Mouse (Mus musculus) layer of hippocampus, postnatal 36 days (tissue): Measurements from ENCODE around the gene Myo3a. TPM values are rescaled to one million over a fixed set of nuclear protein-coding genes. Genes with fewer than 3 reads are reported as not detected.
"Not testable (repeated sequence)": the region's sequence is repeated elsewhere in the genome, so short reads cannot be mapped to it uniquely, and the experiment has no call there.

Source experiments
- DNase-seq, 2 experiments: peaks; one replicate each; pipeline ENCODE4 v3.0.0; 2022
- total RNA-seq, 2 experiments: library from RNA; stranded (reverse); gene quantifications; 2 replicates each; pipeline ENCODE4 v1.2.3; 2021

Gene Myo3a
- total RNA-seq: 1 to 10 TPM; 1.4 to 1.8 TPM

- no peak for DNase-seq
These were observed at the start of gene Myo3a for GRCm38 (mm10) chr2:22227308-22227707. TSS of gene Myo3a (plus strand) at chr2:22227503.

GRCm38 (mm10) chr2:22250462-22250861 is 23.2 kb downstream of the Myo3a start:
- no peak for DNase-seq

GRCm38 (mm10) chr2:22251045-22251444 is 23.7 kb downstream of the Myo3a start:
- no peak for DNase-seq

- DNase-seq: no peak
These were observed 28.3 kb downstream of the Myo3a start for GRCm38 (mm10) chr2:22255600-22255999.

- no peak for DNase-seq
These were observed 44.3 kb downstream of the Myo3a start for GRCm38 (mm10) chr2:22271555-22271954.

- no peak for DNase-seq
These were observed 58.1 kb downstream of the Myo3a start for GRCm38 (mm10) chr2:22285366-22285765.

- DNase-seq: no peak
These were observed 58.5 kb downstream of the Myo3a start for GRCm38 (mm10) chr2:22285777-22286176.

GRCm38 (mm10) chr2:22293579-22294446 is 66.5 kb downstream of the Myo3a start:
- DNase-seq: no peak

- DNase-seq: no peak
These were observed 67.1 kb downstream of the Myo3a start for GRCm38 (mm10) chr2:22294447-22294738.

- no peak for DNase-seq
These were observed 70.6 kb downstream of the Myo3a start for GRCm38 (mm10) chr2:22297913-22298312.

GRCm38 (mm10) chr2:22338269-22338857 is 111.1 kb downstream of the Myo3a start:
- DNase-seq: no peak

- not testable (repeated sequence) for DNase-seq
These were observed 183.2 kb downstream of the Myo3a start for GRCm38 (mm10) chr2:22410511-22410910.

- DNase-seq: no peak
These were observed 321.1 kb downstream of the Myo3a start for GRCm38 (mm10) chr2:22548421-22548820.

- DNase-seq: not testable (repeated sequence)
These were observed 360.3 kb downstream of the Myo3a start for GRCm38 (mm10) chr2:22587469-22588169.

GRCm38 (mm10) chr2:22588170-22588541 is 360.9 kb downstream of the Myo3a start:
- not testable (repeated sequence) for DNase-seq

- DNase-seq: not testable (repeated sequence)
These were observed 361.5 kb downstream of the Myo3a start for GRCm38 (mm10) chr2:22588673-22589381.

- DNase-seq: not testable (repeated sequence)
These were observed 362.3 kb downstream of the Myo3a start for GRCm38 (mm10) chr2:22589382-22590205.

GRCm38 (mm10) chr2:22590206-22590490 is 362.8 kb downstream of the Myo3a start:
- DNase-seq: no peak

- no peak for DNase-seq
These were observed 390.6 kb downstream of the Myo3a start for GRCm38 (mm10) chr2:22617951-22618350.

- DNase-seq: no peak
These were observed 392.1 kb downstream of the Myo3a start for GRCm38 (mm10) chr2:22619416-22619815.

GRCm38 (mm10) chr2:22620030-22620429 is 392.7 kb downstream of the Myo3a start:
- DNase-seq: no peak

- no peak for DNase-seq
These were observed 393.2 kb downstream of the Myo3a start for GRCm38 (mm10) chr2:22620534-22620933.
